Mouse (Mus musculus) small intestine, adult 2 months (tissue): ENCODE measurements around the gene Tepsin. TPM values are rescaled to one million over a fixed set of nuclear protein-coding genes. Genes with fewer than 3 reads are reported as not detected.

Source experiments
- H3K27ac ChIP-seq: fragments of 200-500 bp; 2 replicates; pipeline ENCODE4 v1.5.1; 2012; ENCODE audit warnings: low read depth, low read length, control low read depth, inconsistent platforms; ENCODE audit not compliant: insufficient read depth
- H3K27me3 ChIP-seq: fragments of 200-500 bp; 2 replicates; pipeline ENCODE4 v1.6.1; 2012; ENCODE audit warnings: mild to moderate bottlenecking, moderate library complexity, low read length, inconsistent platforms; ENCODE audit not compliant: control insufficient read depth, insufficient read depth
- H3K36me3 ChIP-seq: fragments of 200-500 bp; 2 replicates; pipeline ENCODE4 v1.6.1; 2012; ENCODE audit warnings: mild to moderate bottlenecking, low read length, control low read depth, inconsistent platforms; ENCODE audit not compliant: control insufficient read depth, insufficient read depth
- H3K4me1 ChIP-seq: fragments of 200-500 bp; 2 replicates; pipeline ENCODE4 v1.6.1; 2012; ENCODE audit warnings: low read length, inconsistent platforms, mixed read lengths; ENCODE audit not compliant: control insufficient read depth, insufficient read depth, insufficient read length
- H3K4me3 ChIP-seq: fragments of 200-500 bp; 2 replicates; pipeline ENCODE4 v1.5.1; 2012; ENCODE audit warnings: low read depth, mild to moderate bottlenecking, control low read depth, inconsistent platforms, low read length, moderate library complexity
- CTCF ChIP-seq: fragments of 200-500 bp; IDR thresholded peaks from 2 replicates; pipeline ENCODE4 v1.5.1; 2012; ENCODE audit warnings: low read depth, mild to moderate bottlenecking, control low read depth, inconsistent platforms, low read length, moderate library complexity, mixed read lengths; ENCODE audit not compliant: insufficient replicate concordance, insufficient read length; ENCODE audit errors: extremely low read depth
- POLR2A ChIP-seq: fragments of 200-500 bp; IDR thresholded peaks from 2 replicates; pipeline ENCODE4 v1.6.1; 2012; ENCODE audit warnings: low read depth, mild to moderate bottlenecking, control low read depth, inconsistent platforms, low read length, moderate library complexity
- WGBS: fragments of 180-500 bp; shearing (Covaris S2); methylation state at CpG from one replicate; pipeline ENCODE4 v1.1.7; 2018; 5-methylcytosine and 5-hydroxymethylcytosine counted together
- polyA plus RNA-seq: library from polyadenylated mRNA; depleted of rRNA; stranded (reverse); fragments of >200 nt; gene quantifications from 2 replicates; pipeline ENCODE4 v1.2.3, GENCODE M21; 2012

Gene Tepsin
- polyA plus RNA-seq, 1 experiment = 79.3 TPM

DNA sequence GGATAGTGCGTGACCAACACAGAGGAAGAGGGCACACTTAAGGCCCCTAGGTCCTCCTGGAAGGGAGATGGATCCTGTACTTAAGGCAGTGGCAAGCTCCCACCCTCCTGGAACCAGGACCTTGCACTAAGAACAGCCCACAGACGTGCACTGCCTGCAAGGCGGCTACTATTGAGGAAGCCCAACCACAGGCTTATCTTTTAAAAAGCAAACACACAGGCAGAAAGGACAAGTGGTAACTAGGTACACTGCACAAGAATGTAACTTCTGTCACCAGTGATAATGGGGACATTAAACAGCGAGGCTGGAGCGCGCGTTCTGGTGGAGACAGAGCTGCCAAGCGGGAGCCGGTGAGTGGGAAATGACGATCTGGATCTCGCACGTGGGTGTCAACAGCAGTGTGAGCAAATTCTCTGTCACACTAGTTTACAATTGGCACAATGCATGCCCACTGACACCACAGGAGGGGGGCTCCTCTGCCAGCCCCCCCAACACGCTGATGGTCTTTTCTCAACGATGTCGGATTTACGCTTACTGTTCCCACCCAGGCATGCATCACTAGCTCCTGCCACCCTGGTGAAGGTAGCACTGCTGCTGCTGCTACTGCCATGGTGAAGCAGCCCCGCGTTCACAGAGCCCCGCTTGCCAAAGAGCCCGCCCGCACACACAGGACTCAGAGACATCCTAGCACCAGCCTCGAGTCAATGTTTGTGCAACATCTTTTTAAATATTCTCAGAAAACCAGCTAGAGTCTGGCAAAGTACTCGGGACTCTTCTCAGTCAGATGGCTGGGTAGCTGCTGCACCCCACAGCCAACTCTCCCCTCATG lies 38.5 kb upstream of the Tepsin start:
- no peaks in the 10 kb centered on the region for H3K27me3 ChIP-seq
- no peak overlapping the region for H3K27ac ChIP-seq
- WGBS = 45% methylated on average over 23 of the region's 23 CpGs
- TF ChIP-seq POLR2A = no peak
- no peak for TF ChIP-seq CTCF
- peaks cover 25% of the 10 kb centered on the region for H3K36me3 ChIP-seq
- no peak overlapping the region for H3K4me3 ChIP-seq
- H3K4me1 ChIP-seq = peaks cover 32% of the 10 kb centered on the region

DNA sequence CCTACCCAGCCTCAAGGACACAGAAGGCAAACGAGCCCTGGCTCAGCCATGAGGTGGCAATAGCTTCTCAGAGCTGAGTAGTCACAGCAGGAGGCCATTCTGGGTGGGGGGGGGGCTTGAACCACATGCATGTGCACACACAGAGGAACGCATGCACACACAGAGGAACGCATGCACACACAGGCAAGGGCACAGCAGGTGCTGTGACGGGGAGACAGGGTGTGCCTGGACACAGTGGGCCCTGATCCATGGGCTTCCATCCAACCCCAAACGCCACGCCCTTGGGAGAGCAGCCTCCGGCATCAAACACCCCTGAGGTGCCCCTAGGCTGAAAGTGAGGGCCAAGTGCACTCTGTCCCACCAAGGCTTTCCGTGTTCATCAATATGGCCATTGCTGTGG lies 37.7 kb upstream of the Tepsin start:
- H3K4me1 ChIP-seq = peaks cover 38% of the 10 kb centered on the region
- H3K4me3 ChIP-seq = no peak overlapping the region
- WGBS = 33% methylated on average over 8 of the region's 8 CpGs
- H3K36me3 ChIP-seq = peaks cover 28% of the 10 kb centered on the region
- no peaks in the 10 kb centered on the region for H3K27me3 ChIP-seq
- H3K27ac ChIP-seq = 0 out of 2 replicates have a peak overlapping the region, but pooled peaks have one; percentile 68
- TF ChIP-seq POLR2A (no peak), CTCF (no peak)

DNA sequence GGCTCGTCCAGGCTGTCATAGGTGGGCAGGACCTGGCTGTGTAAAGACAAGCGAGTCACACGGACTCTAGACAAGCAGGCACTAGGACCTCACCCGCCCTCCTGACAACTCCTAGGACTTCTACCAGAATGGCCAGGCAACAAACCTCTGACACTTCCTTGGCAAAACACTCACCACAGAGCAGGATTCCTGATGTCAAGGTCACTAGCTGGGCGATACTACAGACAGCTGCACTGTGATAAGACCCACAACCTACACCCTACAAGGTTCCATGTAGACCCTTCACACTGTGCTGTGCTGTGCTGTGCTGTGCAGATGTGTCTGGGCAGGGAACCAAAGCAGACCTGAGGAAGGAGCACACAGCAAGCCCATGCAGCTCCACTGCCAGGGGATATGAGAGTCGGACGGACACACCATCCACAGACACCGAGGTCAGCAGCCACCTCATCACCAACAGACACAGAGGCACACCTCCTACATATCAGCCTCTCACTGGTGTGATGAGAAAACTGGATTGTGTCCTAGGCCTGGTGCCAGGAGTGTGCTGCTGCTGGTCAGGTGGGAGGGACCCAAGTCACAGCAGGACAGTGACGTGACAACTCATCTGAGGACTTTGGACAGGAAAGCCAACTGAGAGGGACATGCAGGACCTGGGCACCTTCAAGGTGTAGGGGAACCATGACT lies 36.5 kb upstream of the Tepsin start:
- 77% methylated on average over 9 of the region's 9 CpGs for WGBS
- peak overlapping the region; percentile 81 for H3K27ac ChIP-seq

DNA sequence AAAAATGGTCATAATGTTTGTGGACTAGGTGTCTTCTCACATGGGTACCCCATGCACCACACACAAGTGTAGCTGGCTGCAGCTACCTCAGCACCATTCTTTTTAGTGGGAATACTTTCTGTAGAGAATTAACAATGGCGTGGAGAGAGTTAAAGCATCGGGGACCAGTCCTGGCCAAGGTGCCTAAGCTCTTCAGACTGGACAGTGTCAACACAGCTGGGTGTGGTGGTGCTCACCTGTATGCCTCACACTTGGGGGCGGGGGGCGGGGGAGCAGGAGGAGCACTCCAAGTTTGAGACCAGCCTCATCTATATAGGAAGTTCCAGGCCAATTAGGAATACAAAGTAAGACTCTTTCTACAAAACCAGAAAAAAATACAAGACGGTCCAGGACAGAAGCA lies 35.6 kb upstream of the Tepsin start:
- WGBS = 92% methylated on average over 5 of the region's 5 CpGs
- H3K36me3 ChIP-seq = peaks cover 37% of the 10 kb centered on the region
- TF ChIP-seq CTCF = no peak
- no peak for TF ChIP-seq POLR2A
- H3K4me3 ChIP-seq = no peak overlapping the region
- H3K27ac ChIP-seq = no peak overlapping the region
- peaks cover 41% of the 10 kb centered on the region for H3K4me1 ChIP-seq
- H3K27me3 ChIP-seq = no peaks in the 10 kb centered on the region

More for the DNA sequence above, 36.5 kb upstream of the Tepsin start:
- Histone ChIP-seq H3K4me1 (peaks cover 41% of the 10 kb centered on the region), H3K27me3 (no peaks in the 10 kb centered on the region), H3K36me3 (peaks cover 31% of the 10 kb centered on the region), H3K4me3 (no peak overlapping the region)
- no peak for TF ChIP-seq CTCF
- 0 out of 2 replicates have a peak, but pooled peaks have one; percentile 23 for TF ChIP-seq POLR2A

DNA sequence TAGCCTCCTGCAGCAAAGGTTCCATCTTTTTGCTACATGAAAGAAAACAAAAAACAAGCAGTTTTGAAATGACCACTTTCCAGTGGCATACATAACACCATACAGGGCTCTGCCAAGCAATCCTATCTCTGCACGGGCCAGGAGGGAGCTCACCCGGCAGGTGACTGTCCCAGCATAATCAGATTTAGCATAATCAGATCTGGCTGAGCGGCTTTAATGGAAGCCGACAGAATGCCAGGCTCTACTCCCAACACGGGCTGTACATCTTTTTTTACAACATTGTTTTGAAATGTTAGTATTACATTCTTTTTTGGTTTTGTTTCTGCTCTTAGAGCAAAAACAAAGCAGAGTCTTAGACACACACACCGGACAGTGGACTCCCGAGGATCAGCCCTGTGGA lies 30.8 kb upstream of the Tepsin start:
- H3K36me3 ChIP-seq = peaks cover 52% of the 10 kb centered on the region
- peaks cover 10% of the 10 kb centered on the region; the same call in 1 of the 2 replicates for H3K4me1 ChIP-seq
- no peak overlapping the region for H3K27ac ChIP-seq
- H3K27me3 ChIP-seq = no peaks in the 10 kb centered on the region
- TF ChIP-seq POLR2A = no peak
- TF ChIP-seq CTCF = no peak
- no peak overlapping the region for H3K4me3 ChIP-seq
- WGBS = 81% methylated on average over 7 of the region's 7 CpGs

DNA sequence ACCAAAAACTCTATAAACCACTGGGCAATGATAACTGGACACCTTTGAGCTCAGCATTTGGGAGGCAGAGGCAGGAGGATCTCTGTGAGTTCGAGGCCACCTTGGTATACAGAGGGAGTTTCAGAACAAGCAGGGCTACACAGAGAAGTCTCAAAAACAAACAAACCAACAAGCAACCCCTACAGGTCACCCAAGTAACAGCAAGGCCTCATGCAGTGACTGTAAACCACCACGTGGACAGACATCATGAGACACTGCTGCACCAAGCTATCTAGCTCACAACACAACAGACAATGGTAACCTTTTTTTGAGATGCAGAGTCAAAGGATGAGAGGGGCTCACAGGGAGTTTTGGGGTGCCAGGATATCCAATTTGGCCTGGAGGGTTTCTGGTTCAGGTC lies 28.3 kb upstream of the Tepsin start:
- Histone ChIP-seq H3K27ac (no peak overlapping the region), H3K27me3 (no peaks in the 10 kb centered on the region), H3K4me1 (peaks cover 9% of the 10 kb centered on the region; the same call in 1 of the 2 replicates), H3K36me3 (peaks cover 55% of the 10 kb centered on the region), H3K4me3 (no peak overlapping the region)
- no peak for TF ChIP-seq POLR2A
- no peak for TF ChIP-seq CTCF
- 79% methylated on average over 2 of the region's 2 CpGs for WGBS

DNA sequence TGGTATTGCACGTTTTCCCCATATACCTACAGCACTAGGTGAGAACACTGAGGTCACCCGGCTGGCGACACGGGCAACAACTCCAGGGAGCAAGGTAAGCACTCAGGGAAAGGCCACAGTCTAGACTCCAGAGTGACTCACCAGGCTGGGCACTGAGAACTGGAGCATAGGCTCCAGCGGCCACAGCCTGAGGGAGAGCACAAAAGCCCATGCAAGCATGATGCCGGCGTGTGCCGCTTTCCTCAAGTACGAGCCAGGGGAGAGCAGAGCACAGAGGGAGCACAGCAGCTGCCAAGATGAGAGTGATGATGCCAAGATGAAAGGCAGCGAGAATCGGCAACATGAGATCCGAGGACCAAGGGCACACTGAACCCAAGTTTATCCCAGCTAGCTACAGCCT lies 23.6 kb upstream of the Tepsin start:
- Histone ChIP-seq H3K27ac (no peak overlapping the region), H3K4me1 (no peaks in the 10 kb centered on the region), H3K36me3 (peaks cover 52% of the 10 kb centered on the region), H3K4me3 (no peak overlapping the region), H3K27me3 (no peaks in the 10 kb centered on the region)
- WGBS = 90% methylated on average over 12 of the region's 12 CpGs
- TF ChIP-seq CTCF (no peak), POLR2A (no peak)
